Mouse (Mus musculus): ENCODE measurements at regions not wholly inside any gene's neighbourhood (a gene's known extent, or its start where the extent isn't known, plus 50 kb on each side); places are given as distances from the start of the nearest gene placed in this dataset.
A peak's percentile ranks its signal among the peaks of the same experiment; 100 is the strongest.

DNA sequence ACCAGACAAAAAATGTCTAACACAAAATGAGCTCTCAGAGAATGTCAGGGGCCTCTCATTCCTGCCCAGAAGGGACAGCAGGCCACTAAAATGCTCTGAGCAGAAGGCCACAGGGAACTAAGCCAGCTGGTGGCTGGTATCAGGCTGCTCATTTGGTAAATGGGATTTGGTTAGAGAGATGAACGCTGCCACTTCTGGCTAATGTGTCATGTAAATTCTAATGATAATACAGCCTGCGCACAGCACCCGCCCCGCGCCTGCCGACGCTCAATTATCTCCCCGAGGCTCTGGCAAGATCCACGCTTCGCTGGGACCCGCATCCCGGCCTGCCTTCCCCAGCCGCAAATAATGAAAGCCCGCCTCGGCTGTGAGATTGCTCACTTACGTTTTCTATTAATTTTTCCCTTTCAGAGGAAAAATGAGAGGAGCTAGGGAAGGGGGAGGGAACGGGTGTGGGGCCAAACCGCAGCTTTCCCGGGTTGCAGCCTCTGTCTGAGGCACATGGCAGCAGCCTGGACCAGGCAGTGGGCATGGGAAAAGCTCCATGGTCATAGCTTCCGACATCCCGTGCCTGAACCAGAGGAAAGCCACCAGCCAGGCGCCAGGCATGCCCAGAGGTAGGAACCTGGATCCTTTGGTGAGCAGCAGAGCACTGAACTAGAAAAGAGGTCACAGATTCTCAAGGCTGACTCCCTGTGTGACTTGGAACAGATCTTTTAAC, 92.2 kb upstream of the Csf3r start:
- DNase-seq (ENCODE audit: low read depth, low spot score) = peak; percentile 36

DNA sequence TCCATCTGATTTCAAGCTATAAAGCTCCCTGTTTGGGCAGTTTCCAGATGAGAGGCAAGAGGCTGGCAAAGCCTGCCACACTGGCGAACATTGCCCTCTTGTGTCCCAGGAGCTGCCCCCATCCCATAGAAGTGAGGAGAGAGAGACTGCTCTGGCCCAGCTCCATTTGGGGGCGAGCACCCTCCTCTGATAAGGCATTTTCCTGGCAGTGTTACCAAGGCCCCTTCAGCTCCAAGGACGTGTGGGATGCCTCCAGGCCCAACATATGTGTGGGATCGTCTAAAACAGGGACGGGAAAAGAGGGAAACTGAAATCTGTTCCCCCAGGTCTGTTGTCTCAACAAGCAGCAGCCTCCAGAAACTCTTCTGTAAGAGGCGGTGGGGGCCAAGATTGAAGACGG, 88.0 kb upstream of the Csf3r start:
- DNase-seq (ENCODE audit: low read depth, low spot score) = no peak

DNA sequence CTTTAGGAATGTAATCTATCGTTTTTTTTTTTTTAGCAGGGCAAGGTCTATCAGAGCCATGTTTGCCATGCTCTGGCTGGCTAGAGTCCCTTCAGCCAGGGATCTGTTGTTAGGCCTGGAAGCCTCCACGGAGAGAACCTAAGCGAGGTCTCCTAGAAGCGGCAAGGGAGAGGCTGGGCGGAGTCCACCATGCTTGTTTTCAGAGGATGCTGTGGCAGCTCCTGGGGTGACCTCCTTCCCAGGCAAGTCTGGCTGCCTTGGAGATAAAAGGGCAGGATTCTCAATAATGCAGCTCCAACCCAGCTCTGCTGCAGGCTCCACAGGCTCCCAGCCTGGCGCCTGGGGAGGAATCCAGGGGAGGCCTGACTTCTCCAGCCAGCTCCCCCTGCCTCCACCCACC, 86.2 kb upstream of the Csf3r start:
- DNase-seq (ENCODE audit: low read depth, low spot score) = no peak

DNA sequence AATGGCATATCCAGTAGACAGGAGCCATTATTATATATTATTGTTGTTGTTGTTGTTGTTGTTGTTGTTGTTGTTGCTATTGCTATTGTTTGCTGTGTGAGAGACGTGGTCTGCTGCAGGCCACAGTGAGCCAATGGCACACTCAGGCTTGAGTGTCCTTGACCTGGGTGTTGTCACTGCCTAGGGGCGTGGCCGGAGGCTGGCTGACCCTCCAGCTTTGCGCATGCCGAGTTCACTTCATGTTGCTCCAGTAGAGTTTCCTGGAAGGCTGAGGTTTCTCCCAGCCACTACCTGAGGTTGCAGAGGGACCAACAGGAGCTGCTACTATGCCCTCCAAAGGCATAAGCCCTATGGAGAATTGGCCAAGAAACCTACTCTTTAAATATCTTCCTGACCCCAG, 83.1 kb upstream of the Csf3r start:
- no peak for DNase-seq (ENCODE audit: low read depth, low spot score)

DNA sequence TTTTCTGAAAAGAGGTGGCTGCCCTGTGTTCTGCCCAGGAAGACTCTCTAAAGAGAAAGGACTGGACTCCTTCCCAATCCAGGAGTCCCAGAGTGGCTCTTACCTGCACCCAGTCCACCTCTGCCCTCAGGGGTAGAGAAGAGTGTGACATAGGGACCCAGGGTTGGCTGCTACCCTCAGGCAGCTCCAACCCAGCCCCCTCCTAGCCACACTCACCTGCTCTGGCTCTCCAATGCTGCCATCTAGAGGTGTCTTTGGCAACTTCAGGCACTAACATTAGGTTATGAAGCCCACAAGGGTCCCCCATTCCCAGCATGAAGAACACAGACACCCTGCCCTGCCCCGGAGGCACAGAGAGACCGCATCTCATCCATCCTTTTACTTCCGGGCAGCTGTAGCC, 82.4 kb upstream of the Csf3r start:
- peak; percentile 56 for DNase-seq (ENCODE audit: low read depth, low spot score)

DNA sequence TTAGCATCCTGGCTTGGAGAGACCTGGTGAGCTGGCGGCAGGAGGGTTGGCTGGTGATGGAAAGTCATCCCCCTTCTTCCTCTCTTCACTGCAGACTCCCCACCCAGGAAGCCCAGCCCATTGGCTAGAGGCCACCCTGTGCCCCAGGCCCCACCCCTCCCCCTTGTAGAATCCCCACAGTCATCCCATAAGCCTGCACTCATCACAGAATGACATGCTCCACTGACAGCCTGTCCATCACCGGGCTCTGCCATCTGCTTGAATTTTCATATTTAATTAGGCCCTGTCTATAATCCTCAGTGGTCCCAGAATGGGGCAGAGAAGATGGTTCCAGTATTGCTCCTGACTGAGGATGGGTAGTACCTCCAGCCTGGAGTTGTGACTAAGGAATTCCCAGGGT, 79.3 kb upstream of the Csf3r start:
- no peak for DNase-seq (ENCODE audit: low read depth, low spot score)

DNA sequence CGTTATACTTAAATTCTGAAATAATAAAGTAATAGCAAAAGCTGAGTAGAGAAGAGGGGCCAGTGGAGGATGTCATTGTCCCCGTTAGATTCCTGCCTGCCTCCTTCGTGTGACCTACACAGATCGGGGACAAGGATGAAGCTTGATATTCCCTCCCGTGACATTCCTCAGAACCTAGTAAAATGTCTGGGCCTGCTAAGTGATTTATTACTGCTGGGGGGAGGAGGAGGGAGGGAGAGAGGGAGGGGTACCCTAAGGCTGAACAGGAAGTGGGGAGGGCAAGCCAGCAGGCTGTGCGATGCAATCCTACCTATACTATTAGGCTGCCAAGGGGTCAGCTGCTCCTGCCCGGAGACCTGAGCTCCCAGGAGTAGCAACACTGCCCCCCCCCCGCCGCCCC, 64.9 kb upstream of the Csf3r start:
- peak; percentile 60 for DNase-seq (ENCODE audit: low read depth, low spot score)

DNA sequence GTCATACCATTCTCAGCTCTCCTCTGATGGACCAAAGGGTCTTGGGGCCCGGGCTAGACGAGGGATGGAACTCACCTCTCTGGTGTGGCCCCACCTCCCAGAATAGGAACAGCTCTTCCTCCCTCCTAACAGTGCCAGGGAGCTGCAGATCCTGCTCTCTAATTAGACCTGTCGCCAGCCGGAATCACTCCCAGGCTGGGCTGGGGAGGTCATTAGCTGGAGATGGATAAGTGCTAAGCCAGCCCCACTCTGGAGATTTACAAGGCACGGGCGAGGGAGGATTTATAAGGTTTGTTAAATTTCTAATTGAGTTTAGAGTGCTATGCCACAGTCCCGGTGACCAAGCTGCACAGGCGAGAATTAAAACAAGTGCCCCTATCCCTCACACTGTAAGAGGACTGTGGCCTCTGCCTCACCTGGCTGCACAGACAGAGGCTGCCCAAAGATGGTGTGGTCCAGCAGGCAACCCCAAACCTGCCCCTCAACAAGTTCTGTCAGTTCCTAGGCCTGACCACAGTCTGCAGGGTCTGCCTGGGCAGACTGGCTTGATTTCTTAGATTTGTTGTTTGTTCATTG, 63.6 kb upstream of the Csf3r start:
- no peak for DNase-seq (ENCODE audit: low read depth, low spot score)

DNA sequence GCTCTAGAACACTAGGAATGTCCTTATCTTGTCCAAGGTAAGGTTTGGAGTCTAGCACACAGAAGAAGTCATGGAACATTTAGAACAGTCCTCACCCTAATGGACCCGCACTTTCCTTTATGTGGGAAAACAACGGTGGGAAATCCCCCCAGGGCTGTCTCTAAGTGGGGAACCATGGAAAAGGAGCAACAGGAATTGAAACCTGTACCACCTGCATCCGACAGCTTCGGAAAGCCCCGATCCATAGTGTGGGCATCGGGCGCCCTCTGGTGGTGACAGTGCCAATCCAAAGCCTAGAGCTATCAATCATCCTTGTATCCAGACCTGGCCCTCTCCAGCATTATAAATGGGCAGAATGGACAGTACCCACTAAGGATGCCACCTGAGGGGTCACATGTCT, 61.7 kb upstream of the Csf3r start:
- peak; percentile 69 for DNase-seq (ENCODE audit: low read depth, low spot score)

Data from mesoderm, embryonic 11.5 days (tissue).